Mouse (Mus musculus) hindbrain, embryonic 12.5 days (tissue): ENCODE results near the gene March2. TPM values are rescaled to one million over a fixed set of nuclear protein-coding genes. Genes with fewer than 3 reads are reported as not detected.

ENCODE experiments used
- ATAC-seq: fragments of 200-750 bp; cut with Nextera tagmentation; 2 replicates; pipeline ENCODE4 v1.8.0; 2017; ENCODE audit warnings: moderate TSS enrichment; ENCODE audit not compliant: low FRiP score
- H3K27ac ChIP-seq: fragments of 300-500 bp; sonication (generic); 2 replicates; pipeline ENCODE4 v1.5.1; 2016; ENCODE audit warnings: mild to moderate bottlenecking
- H3K27me3 ChIP-seq: fragments of 300-500 bp; sonication (generic); 2 replicates; pipeline ENCODE4 v1.6.1; 2016; ENCODE audit warnings: mild to moderate bottlenecking
- H3K36me3 ChIP-seq: fragments of 300-500 bp; sonication (generic); 2 replicates; pipeline ENCODE4 v1.6.1; 2016; ENCODE audit warnings: mild to moderate bottlenecking
- H3K4me1 ChIP-seq: fragments of 300-500 bp; sonication (generic); 2 replicates; pipeline ENCODE4 v1.6.1; 2016
- H3K4me2 ChIP-seq: fragments of 300-500 bp; sonication (generic); replicated peaks from 2 replicates; pipeline ENCODE4 v1.6.1; 2016; ENCODE audit warnings: mild to moderate bottlenecking
- H3K4me3 ChIP-seq: fragments of 300-500 bp; sonication (generic); 2 replicates; pipeline ENCODE4 v1.5.1; 2016; ENCODE audit warnings: mild to moderate bottlenecking
- H3K9ac ChIP-seq: fragments of 300-500 bp; sonication (generic); 2 replicates; pipeline ENCODE4 v1.6.1; 2016; ENCODE audit warnings: mild to moderate bottlenecking, moderate library complexity
- H3K9me3 ChIP-seq: fragments of 300-500 bp; sonication (generic); replicated peaks from 2 replicates; pipeline ENCODE4 v1.6.1; 2016; ENCODE audit warnings: mild to moderate bottlenecking
- WGBS: fragments of 180-500 bp; shearing (Covaris S2); methylation state at CpG from one replicate; pipeline ENCODE4 v1.1.7; 2016; 5-methylcytosine and 5-hydroxymethylcytosine counted together
- polyA plus RNA-seq: library from polyadenylated mRNA; unstranded; fragments of >200 nt; fragmentation: Nextera tagmentation; extraction: Ambion mirVana; gene quantifications from 2 replicates; pipeline ENCODE4 v1.2.1, GENCODE M21; 2016

March2 gene
- 53.4 and 54.6 TPM in 2 replicates for polyA plus RNA-seq

DNA sequence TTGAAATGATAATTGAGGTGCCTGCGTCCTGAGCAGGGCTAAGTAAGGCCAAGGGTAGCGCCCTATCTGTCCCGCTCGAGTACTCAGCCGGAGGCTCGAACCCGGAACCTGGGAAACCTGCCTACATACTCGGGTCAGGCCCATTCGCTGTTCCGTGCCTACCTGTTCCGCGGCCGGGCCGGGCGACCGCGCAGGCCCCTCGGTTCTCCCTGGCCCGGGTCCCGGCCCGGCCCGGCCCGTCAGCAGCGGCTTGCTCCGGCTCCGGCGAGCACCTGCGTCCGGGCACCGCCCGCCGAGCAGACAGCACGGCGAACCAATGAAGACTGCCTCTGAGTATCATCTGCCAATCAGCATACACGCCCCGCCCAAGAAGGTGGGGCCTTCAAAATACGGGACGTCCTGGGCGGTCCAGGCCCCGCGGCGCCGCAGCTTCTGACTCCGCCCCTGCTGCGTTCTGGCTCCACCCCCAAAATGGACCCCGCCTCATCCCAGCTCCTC is at the start of gene March2:
Gene March2 (minus strand): TSS at position 287 of the 498 bp plus-strand sequence.
- no peak within 1 kb of the TSS for H3K27ac ChIP-seq

DNA sequence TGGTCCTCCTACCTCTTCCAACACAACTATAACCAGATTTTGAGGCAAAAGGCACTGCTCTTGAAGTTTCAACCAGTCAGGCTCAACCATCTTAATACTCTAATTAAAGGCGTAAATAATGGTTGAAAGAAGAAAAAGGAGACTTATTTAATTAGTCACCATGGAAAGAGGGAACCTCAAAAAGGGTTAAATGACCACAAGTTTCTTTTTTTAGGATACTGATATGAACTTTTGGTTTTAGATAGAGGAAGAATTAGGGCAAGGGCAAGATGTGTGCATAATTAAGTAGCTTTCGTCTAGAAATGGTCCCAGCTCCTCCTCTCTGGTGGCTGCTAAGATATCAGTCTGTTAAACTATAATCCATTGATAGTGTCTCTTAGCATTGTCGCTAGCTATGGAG is 47.9 kb upstream of the March2 start:
- no peak for ATAC-seq
- WGBS, result 84% methylated on average over 3 of the region's 3 CpGs

More for the DNA sequence above, at the start of gene March2:
- peak within 1 kb of the TSS; percentile 87 for H3K4me3 ChIP-seq
- peaks cover 3% of the 10 kb centered on the region; the same call in 1 of the 2 replicates for H3K4me1 ChIP-seq
- ATAC-seq, result peak; percentile 99
- H3K4me2 ChIP-seq, result peak within 1 kb of the TSS; percentile 72
- H3K9me3 ChIP-seq, result no peaks in the 10 kb centered on the region
- no peaks in the 10 kb centered on the region for H3K36me3 ChIP-seq
- H3K27me3 ChIP-seq, result no peaks in the 10 kb centered on the region
- peak within 1 kb of the TSS; percentile 80 for H3K9ac ChIP-seq
- WGBS, result under 1% methylated on average over 44 of the region's 46 CpGs

DNA sequence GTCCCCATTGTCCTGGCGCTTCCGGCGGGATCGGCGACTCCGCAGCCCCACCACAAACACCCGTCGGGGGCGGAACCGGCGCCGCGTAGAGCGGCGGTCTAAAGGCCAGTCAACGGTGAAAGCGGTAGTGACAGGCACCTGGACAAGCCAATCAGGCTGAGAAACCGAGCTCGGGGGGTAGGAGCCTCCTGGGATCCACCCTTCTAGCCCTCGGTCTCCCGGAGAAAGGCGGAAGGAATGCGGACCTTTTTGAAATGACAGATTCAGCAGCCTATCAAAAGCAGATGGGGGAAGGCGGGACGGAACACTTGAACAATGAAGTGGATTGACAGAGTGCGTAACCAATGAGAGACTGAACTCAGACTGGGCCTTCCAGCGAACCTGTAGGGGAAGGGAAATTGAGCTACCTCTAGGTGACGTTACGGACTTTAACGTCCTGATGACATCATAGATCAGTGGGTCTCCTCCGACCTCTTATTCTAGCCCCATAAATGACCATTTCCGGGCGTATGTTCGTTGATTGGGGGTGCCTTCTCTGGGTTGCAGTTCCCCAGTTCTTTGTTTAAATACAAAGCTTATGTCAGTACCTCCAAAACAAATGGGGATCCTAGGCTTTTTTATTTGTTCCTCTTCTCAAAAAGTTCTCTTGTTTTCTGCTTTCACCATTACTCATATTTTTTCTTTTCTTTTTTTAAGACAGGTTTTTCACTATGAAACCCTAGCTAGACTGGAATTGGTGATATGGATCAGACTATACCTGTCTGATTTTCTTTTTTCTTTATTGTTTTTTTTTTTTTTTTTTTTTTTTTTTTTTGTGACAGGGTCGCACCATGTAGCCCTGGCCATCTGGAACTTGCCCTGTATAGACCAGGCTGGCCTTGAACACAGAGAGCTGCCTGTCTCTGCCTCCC is 42.0 kb upstream of the March2 start, which contains the start of gene Rab11b:
Gene Rab11b (minus strand): TSS at position 276 of the 911 bp plus-strand sequence.
- WGBS, result 2% methylated on average over 35 of the region's 35 CpGs
- Histone ChIP-seq H3K4me3 (peak within 1 kb of the TSS; percentile 83), H3K36me3 (0 out of 2 replicates have a peak, but pooled peaks cover 2% of the 10 kb centered on the region), H3K9me3 (no peaks in the 10 kb centered on the region), H3K27ac (peak within 1 kb of the TSS; percentile 99), H3K27me3 (no peaks in the 10 kb centered on the region), H3K4me1 (peaks cover 40% of the 10 kb centered on the region), H3K9ac (peak within 1 kb of the TSS; percentile 97), H3K4me2 (peak within 1 kb of the TSS; percentile 72)
- peak; percentile 100 for ATAC-seq

More for the DNA sequence above, 47.9 kb upstream of the March2 start:
- Histone ChIP-seq H3K4me2 (no peak overlapping the region), H3K27ac (no peak overlapping the region), H3K36me3 (no peaks in the 10 kb centered on the region), H3K9me3 (no peaks in the 10 kb centered on the region), H3K27me3 (no peaks in the 10 kb centered on the region), H3K9ac (no peak overlapping the region), H3K4me3 (no peak overlapping the region), H3K4me1 (no peaks in the 10 kb centered on the region)

DNA sequence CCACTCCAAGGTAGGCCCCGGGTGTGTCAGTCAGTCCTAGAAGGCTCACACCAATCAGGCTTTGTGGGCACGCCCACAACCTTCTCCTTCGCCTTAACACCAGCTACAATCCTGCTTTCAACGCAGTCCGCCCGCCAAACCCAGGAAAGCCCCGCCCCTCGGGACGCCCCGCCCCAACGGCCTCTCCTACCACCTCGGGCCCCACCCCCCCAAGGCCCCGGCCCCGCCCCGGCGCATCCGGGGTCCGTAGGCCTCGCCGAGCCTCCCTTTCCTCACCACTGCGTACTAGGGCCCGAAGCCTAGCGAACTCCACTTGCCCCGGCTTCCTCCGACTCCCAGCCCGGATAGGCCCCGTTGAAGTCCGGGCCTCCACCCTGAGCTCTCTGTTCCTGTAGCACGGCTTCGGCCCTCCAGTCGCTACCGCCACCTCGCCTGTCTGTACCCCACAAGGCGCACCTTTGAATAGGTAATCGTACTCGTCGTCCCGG is 41.3 kb upstream of the March2 start:
- 0% methylated on average over 32 of the region's 38 CpGs for WGBS
- peak; percentile 89 for ATAC-seq
- H3K4me1 ChIP-seq, result peaks cover 45% of the 10 kb centered on the region

DNA sequence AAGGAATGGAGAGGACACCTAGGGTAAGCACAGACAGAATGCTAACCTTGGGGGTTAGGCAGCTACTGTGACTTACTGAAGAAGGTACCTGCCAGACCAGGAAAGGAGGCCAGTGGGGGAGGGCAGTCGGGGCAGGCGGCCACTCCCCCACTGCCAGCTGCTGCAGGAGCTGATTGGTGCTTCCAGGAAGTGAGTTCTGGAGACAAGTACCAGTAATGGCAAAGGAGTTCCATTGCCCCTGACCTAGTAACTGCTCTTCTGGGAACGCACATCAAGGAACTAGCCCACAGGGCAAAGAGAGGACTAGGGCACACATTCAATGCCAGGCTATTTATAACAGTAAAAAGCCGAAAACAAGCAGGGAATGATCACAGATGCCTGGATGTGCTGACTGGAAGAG is 38.8 kb upstream of the March2 start:
- H3K9ac ChIP-seq, result 0 out of 2 replicates have a peak overlapping the region, but pooled peaks have one; percentile 29
- ATAC-seq, result no peak
- H3K27ac ChIP-seq, result no peak overlapping the region; the same call in 1 of the 2 replicates
- H3K4me1 ChIP-seq, result peaks cover 54% of the 10 kb centered on the region
- 0 out of 2 replicates have a peak overlapping the region, but pooled peaks have one; percentile 8 for H3K4me2 ChIP-seq
- 88% methylated on average over 4 of the region's 4 CpGs for WGBS
- H3K9me3 ChIP-seq, result no peaks in the 10 kb centered on the region
- H3K36me3 ChIP-seq, result peaks cover 10% of the 10 kb centered on the region
- H3K27me3 ChIP-seq, result no peaks in the 10 kb centered on the region
- no peak overlapping the region for H3K4me3 ChIP-seq

More for the DNA sequence above, 41.3 kb upstream of the March2 start:
- H3K9ac ChIP-seq, result peak overlapping the region; percentile 97
- no peaks in the 10 kb centered on the region for H3K9me3 ChIP-seq
- no peaks in the 10 kb centered on the region for H3K27me3 ChIP-seq
- H3K36me3 ChIP-seq, result 0 out of 2 replicates have a peak, but pooled peaks cover 2% of the 10 kb centered on the region
- H3K4me2 ChIP-seq, result peak overlapping the region; percentile 72
- peak overlapping the region; percentile 83 for H3K4me3 ChIP-seq
- peak overlapping the region; percentile 99 for H3K27ac ChIP-seq

DNA sequence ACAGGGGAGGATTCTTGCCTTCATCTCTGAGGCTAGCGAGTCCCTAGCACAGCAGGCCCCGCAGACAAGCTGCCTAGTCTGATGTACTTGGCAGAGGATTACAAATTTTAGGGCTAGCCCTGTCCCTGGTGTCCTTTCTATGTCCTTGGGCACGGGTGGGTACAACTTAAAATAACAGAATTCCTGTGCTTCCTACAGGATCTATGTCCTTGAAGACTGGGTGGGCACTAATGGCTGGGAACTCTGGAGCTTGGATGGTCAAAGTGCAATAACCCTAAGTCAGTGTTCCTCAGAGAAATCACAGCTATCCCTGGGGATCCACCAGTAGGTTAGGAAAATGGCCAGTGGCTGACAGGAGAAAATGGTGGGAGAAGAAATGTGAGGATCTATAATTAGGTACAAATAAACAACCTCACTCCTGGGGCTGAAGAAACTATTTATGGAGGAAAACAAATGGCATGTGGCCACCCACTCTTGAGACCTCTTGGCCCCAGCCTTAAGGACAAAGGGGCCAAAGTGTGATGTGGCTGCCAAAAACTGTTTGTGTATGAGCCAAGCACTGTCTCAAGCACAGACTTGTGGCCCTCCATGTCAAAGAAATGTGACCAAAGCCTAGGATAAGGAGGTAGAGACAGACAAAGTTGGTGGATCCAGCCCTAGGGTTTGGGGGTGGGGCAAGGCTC is 37.8 kb upstream of the March2 start:
- WGBS, result 90% methylated on average over 3 of the region's 3 CpGs
- Histone ChIP-seq H3K4me3 (no peak overlapping the region), H3K4me2 (no peak overlapping the region), H3K27ac (peak overlapping the region; percentile 3; the same call in 1 of the 2 replicates), H3K36me3 (peaks cover 16% of the 10 kb centered on the region), H3K9me3 (no peaks in the 10 kb centered on the region), H3K4me1 (peaks cover 54% of the 10 kb centered on the region), H3K9ac (no peak overlapping the region), H3K27me3 (no peaks in the 10 kb centered on the region)
- ATAC-seq, result no peak

DNA sequence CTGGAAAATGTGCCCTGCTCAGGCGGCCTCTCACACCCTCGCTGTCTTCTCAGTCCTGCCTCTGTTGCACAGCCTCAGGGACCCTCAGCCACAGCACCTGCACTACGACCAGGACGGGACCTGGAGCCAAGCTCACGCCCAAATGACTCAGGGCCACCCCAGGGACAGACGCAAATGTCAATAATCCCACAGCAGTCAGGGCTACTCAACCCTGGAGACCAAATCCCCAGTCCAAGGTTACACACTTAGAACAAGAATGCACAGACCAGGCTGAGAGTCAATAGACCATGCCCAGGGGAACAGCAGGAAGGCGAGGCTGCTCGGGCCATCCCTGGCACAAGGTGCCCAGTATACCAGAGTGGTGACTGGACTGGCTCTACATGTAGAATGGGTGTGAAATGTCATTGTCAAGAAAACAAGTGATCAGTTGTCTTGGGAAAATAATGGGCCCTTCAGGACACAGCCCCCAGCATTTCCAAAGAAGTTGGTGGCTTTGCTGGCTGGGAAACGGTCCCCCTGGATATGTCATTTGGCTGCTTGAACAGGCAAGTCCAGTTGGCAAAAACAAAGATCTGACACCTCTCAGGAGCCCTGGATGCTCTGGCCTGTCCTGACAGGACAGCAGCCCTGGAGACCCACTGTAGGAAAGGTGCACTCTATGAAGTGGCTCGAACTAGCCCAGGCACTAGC is 37.1 kb upstream of the March2 start:
- Histone ChIP-seq H3K27me3 (no peaks in the 10 kb centered on the region), H3K27ac (peak overlapping the region; percentile 3; the same call in 1 of the 2 replicates), H3K36me3 (peaks cover 16% of the 10 kb centered on the region), H3K4me3 (no peak overlapping the region), H3K9ac (no peak overlapping the region), H3K9me3 (no peaks in the 10 kb centered on the region), H3K4me2 (no peak overlapping the region), H3K4me1 (peaks cover 54% of the 10 kb centered on the region)
- WGBS, result 85% methylated on average over 10 of the region's 10 CpGs
- no peak for ATAC-seq

DNA sequence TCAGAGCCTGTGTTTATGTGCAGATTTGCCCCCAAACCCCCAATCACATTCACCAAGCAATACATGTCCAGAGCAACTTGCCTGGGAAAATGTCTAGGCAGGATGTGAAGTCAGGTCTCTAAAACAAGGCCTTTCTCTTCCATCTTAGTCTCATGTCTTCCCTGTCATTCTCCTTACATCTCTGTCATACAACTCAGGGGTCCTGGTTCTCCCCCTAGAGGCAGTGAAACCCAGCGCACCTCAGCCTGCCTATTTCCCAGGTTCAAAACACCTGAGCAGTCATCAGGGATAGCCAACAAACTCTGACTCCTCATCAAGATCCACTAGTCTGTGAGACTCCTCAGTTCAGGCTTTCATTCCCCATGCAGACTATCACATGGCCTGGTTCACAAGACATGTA is 36.2 kb upstream of the March2 start:
- Histone ChIP-seq H3K9ac (no peak overlapping the region), H3K27ac (no peak overlapping the region), H3K4me2 (no peak overlapping the region), H3K36me3 (peaks cover 21% of the 10 kb centered on the region), H3K9me3 (no peaks in the 10 kb centered on the region), H3K4me3 (no peak overlapping the region), H3K4me1 (peaks cover 54% of the 10 kb centered on the region), H3K27me3 (no peaks in the 10 kb centered on the region)
- ATAC-seq, result no peak
- 77% methylated on average over 1 of the region's 1 CpGs for WGBS

DNA sequence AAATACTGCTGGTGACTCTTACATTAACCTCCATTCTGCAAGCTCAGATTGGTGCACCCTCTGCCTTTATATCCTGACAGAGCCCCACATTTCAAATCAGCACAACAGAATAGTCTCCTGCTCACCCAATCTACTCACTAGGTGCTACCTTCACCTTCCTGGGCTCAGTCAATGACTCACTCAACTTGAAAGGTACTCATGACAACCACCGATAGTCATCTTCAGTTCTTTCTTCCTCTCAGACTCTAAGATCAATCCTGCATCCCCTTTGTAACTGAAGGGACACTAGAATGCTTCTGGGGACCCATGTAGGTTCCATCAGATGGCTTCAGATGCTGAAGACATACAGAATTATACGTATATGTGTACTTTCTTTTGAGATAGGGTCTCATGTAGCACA is 33.8 kb upstream of the March2 start:
- H3K4me2 ChIP-seq, result no peak overlapping the region
- no peak overlapping the region for H3K9ac ChIP-seq
- no peak for ATAC-seq
- H3K4me1 ChIP-seq, result peaks cover 31% of the 10 kb centered on the region
- H3K9me3 ChIP-seq, result no peaks in the 10 kb centered on the region
- no peak overlapping the region for H3K27ac ChIP-seq
- no peaks in the 10 kb centered on the region for H3K27me3 ChIP-seq
- H3K4me3 ChIP-seq, result no peak overlapping the region
- WGBS, result 98% methylated on average over 2 of the region's 2 CpGs
- peaks cover 42% of the 10 kb centered on the region for H3K36me3 ChIP-seq

DNA sequence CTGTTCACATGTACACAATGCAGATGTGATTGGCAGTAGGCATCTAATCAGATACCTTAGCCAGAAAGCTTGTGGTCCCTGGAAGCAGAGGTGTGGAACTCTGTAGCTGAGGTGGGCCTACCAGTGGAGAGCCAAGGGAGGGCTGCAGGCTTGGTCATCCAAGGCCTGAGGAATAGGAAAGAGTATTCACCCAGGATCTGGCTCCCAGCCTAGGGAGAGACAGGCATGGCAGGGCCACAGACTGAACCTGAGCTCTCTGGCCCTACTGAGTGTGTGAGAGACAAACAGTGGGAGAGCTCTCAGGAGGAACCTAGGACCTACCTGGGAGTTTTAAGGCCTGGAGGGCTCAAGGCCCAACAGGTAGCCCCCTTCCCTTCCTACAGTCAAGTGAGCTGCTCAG is 32.7 kb upstream of the March2 start:
- H3K27me3 ChIP-seq, result no peaks in the 10 kb centered on the region
- no peak overlapping the region for H3K9ac ChIP-seq
- H3K4me2 ChIP-seq, result no peak overlapping the region
- H3K4me3 ChIP-seq, result no peak overlapping the region
- H3K9me3 ChIP-seq, result no peaks in the 10 kb centered on the region
- peaks cover 43% of the 10 kb centered on the region for H3K36me3 ChIP-seq
- peaks cover 21% of the 10 kb centered on the region for H3K4me1 ChIP-seq
- ATAC-seq, result no peak
- no peak overlapping the region for H3K27ac ChIP-seq

DNA sequence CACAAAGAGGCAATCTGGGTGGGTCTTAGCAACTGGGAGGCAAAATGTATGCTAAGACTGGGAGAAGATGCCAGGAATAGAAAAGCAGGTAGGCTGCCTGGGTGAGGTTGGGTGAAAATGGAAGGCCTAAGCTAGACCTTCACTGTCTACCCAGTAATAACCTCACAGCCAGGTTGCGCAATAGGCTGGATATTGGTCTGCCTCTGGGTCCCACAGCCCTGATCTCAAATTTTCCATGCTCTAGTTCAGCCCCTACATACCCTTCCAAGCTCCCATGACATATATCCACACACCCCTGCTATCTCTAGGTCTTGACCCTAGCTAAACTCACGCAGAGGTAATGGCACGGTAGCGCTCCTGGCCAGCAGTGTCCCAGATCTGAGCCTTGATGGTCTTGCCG is 31.0 kb upstream of the March2 start:
- peaks cover 58% of the 10 kb centered on the region for H3K36me3 ChIP-seq
- H3K4me1 ChIP-seq, result peaks cover 6% of the 10 kb centered on the region
- H3K4me2 ChIP-seq, result no peak overlapping the region
- H3K27ac ChIP-seq, result no peak overlapping the region
- 95% methylated on average over 5 of the region's 5 CpGs for WGBS
- no peak overlapping the region for H3K9ac ChIP-seq
- H3K9me3 ChIP-seq, result no peaks in the 10 kb centered on the region
- H3K4me3 ChIP-seq, result no peak overlapping the region
- H3K27me3 ChIP-seq, result no peaks in the 10 kb centered on the region
- no peak for ATAC-seq
